Mouse (Mus musculus) layer of hippocampus, postnatal 14 days (tissue): ENCODE measurements around the gene Ankrd34a. TPM values are rescaled to one million over a fixed set of nuclear protein-coding genes. Genes with fewer than 3 reads are reported as not detected.
A peak's percentile ranks its signal among the peaks of the same experiment; 100 is the strongest.
"Not testable (repeated sequence)": the region's sequence is repeated elsewhere in the genome, so short reads cannot be mapped to it uniquely, and the experiment has no call there.

ENCODE experiments used
- DNase-seq, 2 experiments: peaks; one replicate each; pipeline ENCODE4 v3.0.0; 2021 to 2022; ENCODE audit warnings: low spot score in 2 of 2, mixed read lengths in 1 of 2
- total RNA-seq, 2 experiments: library from RNA; stranded (reverse); gene quantifications; 2 replicates each; pipeline ENCODE4 v1.2.3; 2021

Ankrd34a gene
- total RNA-seq, 2 experiments from 2014 or later: 45.9 to 51.8 TPM

GRCm38 (mm10) chr3:96601941-96602703 lies 5.7 kb downstream of the Ankrd34a start:
- peak in 1 of 2 experiments; percentile 63 for DNase-seq

GRCm38 (mm10) chr3:96602704-96603084 lies 6.3 kb downstream of the Ankrd34a start:
- no peak for DNase-seq

GRCm38 (mm10) chr3:96603311-96603710 lies 6.9 kb downstream of the Ankrd34a start:
- no peak for DNase-seq

GRCm38 (mm10) chr3:96606007-96606406 lies 9.6 kb downstream of the Ankrd34a start:
- DNase-seq: not testable (repeated sequence)

- DNase-seq: no peak
These were observed 10.2 kb downstream of the Ankrd34a start for GRCm38 (mm10) chr3:96606618-96607017.

GRCm38 (mm10) chr3:96617941-96618340 lies 21.5 kb downstream of the Ankrd34a start:
- DNase-seq: no peak

GRCm38 (mm10) chr3:96623201-96623600 lies 26.8 kb downstream of the Ankrd34a start:
- no peak for DNase-seq

GRCm38 (mm10) chr3:96629729-96630600 lies 33.5 kb downstream of the Ankrd34a start, which contains the start of gene Rbm8a:
Rbm8a (plus strand) TSS chr3:96629933.
- peak; percentile 95 to 98 for DNase-seq

GRCm38 (mm10) chr3:96632058-96632457 lies 35.6 kb downstream of the Ankrd34a start:
- no peak for DNase-seq

GRCm38 (mm10) chr3:96634015-96634414 lies 37.6 kb downstream of the Ankrd34a start:
- no peak for DNase-seq

GRCm38 (mm10) chr3:96634928-96635879 lies 38.8 kb downstream of the Ankrd34a start, which contains the start of the genes Pex11b and Gm42957:
Pex11b (plus strand) TSS chr3:96635376.
Gm42957 (plus strand) TSS chr3:96635474.
- peak; percentile 84 to 88 for DNase-seq

GRCm38 (mm10) chr3:96635906-96636305 lies 39.5 kb downstream of the Ankrd34a start:
- DNase-seq: no peak

GRCm38 (mm10) chr3:96636448-96636847 lies 40.0 kb downstream of the Ankrd34a start:
- no peak for DNase-seq

- peak; percentile 26 to 37 for DNase-seq
These were observed 42.8 kb downstream of the Ankrd34a start for GRCm38 (mm10) chr3:96639219-96639618.

GRCm38 (mm10) chr3:96645018-96645649 lies 48.7 kb downstream of the Ankrd34a start, which contains the start of gene Itga10:
Itga10 (plus strand) TSS chr3:96645584.
- no peak for DNase-seq

- no peak for DNase-seq
These were observed 50.9 kb downstream of the Ankrd34a start for GRCm38 (mm10) chr3:96647365-96647764.
